Mouse (Mus musculus) liver, adult 2 months (tissue): ENCODE data around the gene Anapc1. TPM values are rescaled to one million over a fixed set of nuclear protein-coding genes. Genes with fewer than 3 reads are reported as not detected.
A peak's percentile ranks its signal among the peaks of the same experiment; 100 is the strongest.

ENCODE experiments used
- DNase-seq: peaks from one replicate; pipeline ENCODE4 v3.0.0-alpha.2; 2011; ENCODE audit warnings: low read depth, low spot score; ENCODE audit errors: extremely low read depth
- H3K27ac ChIP-seq: fragments of 200-500 bp; replicated peaks from 2 replicates; pipeline ENCODE4 v1.5.1; 2012; ENCODE audit warnings: low read depth, mild to moderate bottlenecking, control low read depth, inconsistent platforms, low read length; ENCODE audit not compliant: insufficient read depth
- H3K27me3 ChIP-seq: fragments of 200-500 bp; 2 replicates; pipeline ENCODE4 v1.6.1; 2012; ENCODE audit warnings: mild to moderate bottlenecking, moderate library complexity, low read length, inconsistent platforms; ENCODE audit not compliant: control insufficient read depth, insufficient read depth
- H3K36me3 ChIP-seq: fragments of 200-500 bp; 2 replicates; pipeline ENCODE4 v1.6.1; 2012; ENCODE audit warnings: low read length, inconsistent platforms; ENCODE audit not compliant: control insufficient read depth, insufficient read depth
- H3K4me1 ChIP-seq: fragments of 200-500 bp; 2 replicates; pipeline ENCODE4 v1.6.1; 2011; ENCODE audit warnings: low read length; ENCODE audit not compliant: control insufficient read depth, insufficient read depth
- H3K4me3 ChIP-seq: fragments of 200-500 bp; 2 replicates; pipeline ENCODE4 v1.5.1; 2011; ENCODE audit warnings: low read depth, mild to moderate bottlenecking, control low read depth, low read length, moderate library complexity; ENCODE audit not compliant: insufficient read depth
- H3K79me2 ChIP-seq: fragments of 200-500 bp; 2 replicates; pipeline ENCODE4 v1.6.1; 2012; ENCODE audit warnings: inconsistent platforms, mild to moderate bottlenecking, low read length, moderate library complexity; ENCODE audit not compliant: control insufficient read depth, insufficient read depth
- H3K9ac ChIP-seq: fragments of 200-500 bp; 2 replicates; pipeline ENCODE4 v1.6.1; 2012; ENCODE audit warnings: low read depth, mild to moderate bottlenecking, control low read depth, inconsistent platforms, low read length
- CTCF ChIP-seq: fragments of 200-500 bp; IDR thresholded peaks from 2 replicates; pipeline ENCODE4 v1.5.1; 2011; ENCODE audit warnings: low read depth, low read length, control low read depth
- POLR2A ChIP-seq: fragments of 200-500 bp; IDR thresholded peaks from 2 replicates; pipeline ENCODE4 v1.6.1; 2011; ENCODE audit warnings: low read length, control low read depth; ENCODE audit not compliant: insufficient read depth; ENCODE audit errors: extremely low read depth
- WGBS: fragments of 180-500 bp; shearing (Covaris S2); methylation state at CpG from one replicate; pipeline ENCODE4 v1.1.7; 2018; 5-methylcytosine and 5-hydroxymethylcytosine counted together
- polyA plus RNA-seq: library from polyadenylated mRNA; depleted of rRNA; stranded (reverse); fragments of >200 nt; gene quantifications from 2 replicates; pipeline ENCODE4 v1.2.3, GENCODE M21; 2012
- total RNA-seq: library from RNA; depleted of rRNA; stranded (reverse); fragments of >200 nt; gene quantifications from 2 replicates; pipeline ENCODE4 v1.2.3, GENCODE M21; 2014

Anapc1 gene
- total and polyA plus RNA-seq, 2 experiments: 22.3 to 33.0 TPM

- 50% methylated on average over 10 of the region's 10 CpGs for WGBS
- no peak overlapping the region for H3K27ac ChIP-seq
Measured at GRCm38 (mm10) chr2:128687558-128688120, 448 bp upstream of the Anapc1 start.

GRCm38 (mm10) chr2:128680661-128681060 is 6.5 kb downstream of the Anapc1 start:
- no peak for DNase-seq
- WGBS: 70% methylated on average over 4 of the region's 4 CpGs
- H3K36me3 ChIP-seq: peaks cover 37% of the 10 kb centered on the region
- no peaks in the 10 kb centered on the region for H3K27me3 ChIP-seq
- H3K4me1 ChIP-seq: no peaks in the 10 kb centered on the region
- no peak overlapping the region for H3K9ac ChIP-seq
- no peak for TF ChIP-seq CTCF
- no peak for TF ChIP-seq POLR2A
- H3K27ac ChIP-seq: no peak overlapping the region
- H3K79me2 ChIP-seq: no peaks in the 10 kb centered on the region; the same call in 1 of the 2 replicates
- no peak overlapping the region for H3K4me3 ChIP-seq

More at GRCm38 (mm10) chr2:128687558-128688120, 448 bp upstream of the Anapc1 start:
- TF ChIP-seq POLR2A (no peak), CTCF (no peak)
- Histone ChIP-seq H3K4me3 (peak overlapping the region; percentile 94), H3K27me3 (no peaks in the 10 kb centered on the region), H3K36me3 (peaks cover 5% of the 10 kb centered on the region; the same call in 1 of the 2 replicates), H3K9ac (no peak overlapping the region), H3K4me1 (peaks cover 4% of the 10 kb centered on the region; the same call in 1 of the 2 replicates), H3K79me2 (peaks cover 4% of the 10 kb centered on the region; the same call in 1 of the 2 replicates)
- no peak for DNase-seq

GRCm38 (mm10) chr2:128620578-128620977 is 66.6 kb downstream of the Anapc1 start:
- peaks cover 79% of the 10 kb centered on the region for H3K36me3 ChIP-seq
- 88% methylated on average over 1 of the region's 1 CpGs for WGBS
- H3K27ac ChIP-seq: no peak overlapping the region
- no peak overlapping the region for H3K9ac ChIP-seq
- no peak for DNase-seq
- H3K27me3 ChIP-seq: no peaks in the 10 kb centered on the region
- H3K4me3 ChIP-seq: no peak overlapping the region
- no peaks in the 10 kb centered on the region for H3K4me1 ChIP-seq
- TF ChIP-seq POLR2A (no peak), CTCF (no peak)
- no peaks in the 10 kb centered on the region for H3K79me2 ChIP-seq

DNA sequence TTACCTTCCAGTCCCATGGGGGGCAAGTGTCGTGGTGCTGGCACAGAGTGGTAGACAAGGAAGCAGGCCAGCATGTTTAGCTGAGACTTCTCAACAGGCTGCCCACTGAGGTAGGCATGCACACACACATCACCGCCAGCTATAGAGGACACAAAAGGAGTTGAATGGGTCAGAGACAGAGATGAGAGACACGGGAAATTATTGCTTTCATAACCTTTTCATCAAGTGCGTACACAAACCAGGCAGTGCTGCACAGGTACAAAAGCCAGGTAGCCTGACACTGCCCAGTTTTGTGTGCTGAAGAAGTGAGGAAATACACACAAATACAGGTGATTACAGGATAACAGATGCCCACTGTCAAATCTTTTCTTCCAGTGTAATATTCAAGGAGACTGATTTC is 71.8 kb downstream of the Anapc1 start:
- H3K27me3 ChIP-seq: no peaks in the 10 kb centered on the region
- 92% methylated on average over 4 of the region's 4 CpGs for WGBS
- no peaks in the 10 kb centered on the region for H3K79me2 ChIP-seq
- peaks cover 46% of the 10 kb centered on the region for H3K36me3 ChIP-seq
- no peak overlapping the region for H3K27ac ChIP-seq
- H3K9ac ChIP-seq: no peak overlapping the region
- peaks cover 22% of the 10 kb centered on the region for H3K4me1 ChIP-seq
- no peak for TF ChIP-seq POLR2A
- no peak for TF ChIP-seq CTCF
- DNase-seq: no peak
- no peak overlapping the region for H3K4me3 ChIP-seq

GRCm38 (mm10) chr2:128613365-128613764 is 73.8 kb downstream of the Anapc1 start:
- TF ChIP-seq POLR2A (no peak), CTCF (no peak)

GRCm38 (mm10) chr2:128612275-128612674 is 74.9 kb downstream of the Anapc1 start:
- 26% methylated on average over 7 of the region's 7 CpGs for WGBS
- DNase-seq: peak; percentile 99
- H3K4me3 ChIP-seq: no peak overlapping the region
- TF ChIP-seq POLR2A: no peak
- peak overlapping the region; percentile 66 for H3K27ac ChIP-seq
- no peaks in the 10 kb centered on the region for H3K79me2 ChIP-seq
- peaks cover 32% of the 10 kb centered on the region for H3K4me1 ChIP-seq
- no peaks in the 10 kb centered on the region for H3K27me3 ChIP-seq
- no peak overlapping the region for H3K9ac ChIP-seq
- peaks cover 18% of the 10 kb centered on the region for H3K36me3 ChIP-seq

More at GRCm38 (mm10) chr2:128613365-128613764, 73.8 kb downstream of the Anapc1 start:
- Histone ChIP-seq H3K36me3 (peaks cover 27% of the 10 kb centered on the region), H3K4me1 (peaks cover 32% of the 10 kb centered on the region), H3K4me3 (no peak overlapping the region), H3K27me3 (no peaks in the 10 kb centered on the region), H3K27ac (peak overlapping the region; percentile 62; the same call in 1 of the 2 replicates), H3K79me2 (no peaks in the 10 kb centered on the region), H3K9ac (no peak overlapping the region)
- WGBS: 33% methylated on average over 5 of the region's 5 CpGs
- DNase-seq: no peak
